Mouse (Mus musculus) bone marrow, adult 2 months (tissue): ENCODE measurements around the gene Tulp4.

Experiments
- CTCF ChIP-seq: fragments of 200-500 bp; IDR thresholded peaks from 2 replicates; pipeline ENCODE4 v1.5.1; 2011; ENCODE audit warnings: low read length, control low read depth; ENCODE audit not compliant: control insufficient read depth, insufficient read depth
- POLR2A ChIP-seq: fragments of 200-500 bp; IDR thresholded peaks from 2 replicates; pipeline ENCODE4 v1.6.1; 2011; ENCODE audit warnings: low read depth, mild to moderate bottlenecking, control low read depth, low read length, borderline replicate concordance; ENCODE audit not compliant: control insufficient read depth

DNA sequence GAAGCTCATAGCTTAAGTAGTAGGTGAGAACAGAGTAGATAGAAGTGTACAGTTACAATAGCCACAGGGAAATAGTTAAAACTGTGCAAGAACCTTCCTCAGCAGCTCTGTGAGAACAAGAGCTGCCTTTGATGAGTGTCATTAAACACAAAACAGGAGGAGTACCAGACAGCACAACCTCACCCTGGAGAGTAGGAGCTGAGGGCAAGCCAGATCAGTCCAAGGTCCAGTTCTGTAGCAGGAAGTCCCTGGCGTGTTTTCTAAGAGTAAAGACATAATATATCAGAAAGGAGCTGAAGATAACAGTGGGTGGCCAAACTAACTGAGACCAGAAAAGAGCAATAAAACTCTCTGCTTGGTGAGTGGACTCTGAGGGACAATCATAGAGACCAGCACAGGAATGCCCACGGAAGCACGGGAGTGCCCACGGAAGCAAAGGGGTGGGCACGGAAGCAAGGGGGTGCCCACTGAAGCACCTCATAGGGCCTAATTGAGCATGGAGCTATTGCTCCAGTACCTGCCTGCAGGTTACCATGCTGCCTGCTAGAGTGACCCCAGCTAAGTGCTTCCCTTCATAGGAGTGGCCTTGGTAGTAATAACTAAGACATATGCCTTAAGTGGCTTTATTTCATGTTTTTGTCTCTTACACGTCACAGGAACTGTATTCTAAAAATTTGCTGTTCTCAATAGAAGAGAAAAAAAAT is 72.5 kb downstream of the Tulp4 start:
- TF ChIP-seq CTCF (no peak), POLR2A (no peak)
